Mouse (Mus musculus): ENCODE data around the gene Fkbp7.
"Not testable (repeated sequence)": the region's sequence is repeated elsewhere in the genome, so short reads cannot be mapped to it uniquely, and the experiment has no call there.

Gene Fkbp7

DNA sequence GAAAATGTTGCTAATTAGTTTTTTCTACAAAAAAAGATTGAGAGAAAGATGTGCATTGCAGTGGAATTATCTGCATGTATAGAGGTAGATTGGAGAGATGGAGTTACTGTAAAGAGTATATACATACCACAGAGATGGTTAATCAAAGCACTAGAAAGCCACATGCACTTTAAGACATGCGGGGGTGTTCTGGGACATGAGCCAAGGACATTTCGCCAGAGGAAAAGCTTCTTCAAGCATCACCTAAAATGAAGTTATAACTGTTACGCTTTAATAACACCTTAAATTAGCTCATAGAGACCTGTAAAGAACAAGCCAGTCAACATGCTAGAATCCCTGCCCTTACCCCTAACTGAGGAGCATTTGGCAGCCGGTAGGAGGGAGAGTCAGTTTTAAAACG is 5.7 kb downstream of the Fkbp7 start:
- DNase-seq (ENCODE audit: low spot score), result no peak

DNA sequence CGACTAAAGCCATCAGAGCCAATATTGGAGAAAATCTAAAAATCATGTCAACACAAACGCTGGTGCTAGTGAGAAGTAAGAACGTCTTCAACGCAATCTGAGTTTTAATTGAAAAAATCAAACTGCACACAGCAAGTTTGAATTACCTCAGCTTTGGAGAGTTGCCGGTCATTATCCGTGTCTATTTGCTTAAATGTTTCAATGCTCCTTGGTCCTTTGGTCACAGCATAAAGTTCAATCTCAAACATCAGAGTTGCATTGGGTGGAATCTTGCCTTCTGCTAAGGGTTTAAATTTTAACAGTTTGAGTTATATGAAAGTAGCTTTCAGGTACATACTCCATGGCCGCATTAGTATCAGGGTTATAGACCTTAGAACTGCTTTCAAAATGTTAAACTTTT is 7.4 kb downstream of the Fkbp7 start:
- no peak for DNase-seq (ENCODE audit: low spot score)

DNA sequence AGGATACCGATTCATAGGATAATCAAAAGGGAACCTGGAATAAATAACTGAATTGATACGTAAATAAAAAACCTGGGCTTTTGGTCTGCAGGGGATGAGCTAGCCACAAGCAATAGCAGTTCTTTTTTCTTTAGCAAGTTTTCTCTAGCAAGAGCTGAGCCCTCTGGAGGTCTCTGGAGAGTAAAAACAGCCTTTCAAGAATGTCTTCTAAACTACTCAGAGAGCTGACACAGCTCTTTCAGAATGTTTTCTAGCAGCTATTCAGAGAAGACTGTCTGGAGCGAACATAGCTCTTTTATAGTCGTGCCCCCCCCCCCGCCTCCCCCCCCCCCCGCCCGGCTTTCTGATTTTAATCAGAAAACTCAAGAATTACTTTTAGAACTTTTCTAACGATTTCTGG is 13.5 kb downstream of the Fkbp7 start:
- DNase-seq (ENCODE audit: low spot score), result no peak

DNA sequence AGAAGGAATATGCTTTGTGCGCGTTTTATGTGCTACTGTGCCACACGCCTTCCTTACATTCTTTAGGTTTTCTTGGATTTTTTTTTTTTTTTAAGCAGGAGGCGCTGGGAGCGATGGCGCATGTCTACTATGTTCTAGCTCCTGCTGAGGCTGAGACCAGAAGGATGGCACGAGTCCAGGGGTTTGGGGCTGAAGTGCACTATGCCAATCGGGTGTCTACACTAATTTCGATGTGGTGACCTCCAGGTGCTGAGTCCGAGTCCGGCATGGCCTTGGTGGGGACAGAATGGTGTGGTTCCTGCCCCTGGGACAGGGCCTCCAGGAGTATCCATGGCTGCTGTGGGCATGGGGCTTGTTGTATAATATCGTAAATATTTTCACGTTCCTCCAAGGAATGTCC is 14.4 kb downstream of the Fkbp7 start:
- no peak for DNase-seq (ENCODE audit: low spot score)

DNA sequence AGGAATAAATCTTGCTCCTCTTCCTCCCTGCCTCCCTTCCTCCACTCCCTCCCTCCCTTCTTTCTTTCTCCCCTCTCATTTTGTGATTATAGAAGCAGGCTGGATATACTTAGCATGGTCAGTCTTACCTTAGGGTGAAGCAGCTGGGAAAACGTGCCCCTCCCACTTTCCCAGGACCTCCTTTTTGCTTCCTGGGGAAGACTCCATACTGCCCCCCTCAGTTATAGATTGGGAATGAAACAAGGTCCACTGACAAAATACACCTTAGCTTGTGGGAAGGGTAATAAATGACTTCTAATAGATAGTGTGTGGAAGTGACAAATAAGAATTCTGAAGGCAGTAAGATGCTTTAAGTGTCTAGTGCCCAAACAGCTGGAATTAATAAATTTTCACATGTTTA is 16.9 kb downstream of the Fkbp7 start:
- peak; percentile 44 for DNase-seq (ENCODE audit: low spot score)

DNA sequence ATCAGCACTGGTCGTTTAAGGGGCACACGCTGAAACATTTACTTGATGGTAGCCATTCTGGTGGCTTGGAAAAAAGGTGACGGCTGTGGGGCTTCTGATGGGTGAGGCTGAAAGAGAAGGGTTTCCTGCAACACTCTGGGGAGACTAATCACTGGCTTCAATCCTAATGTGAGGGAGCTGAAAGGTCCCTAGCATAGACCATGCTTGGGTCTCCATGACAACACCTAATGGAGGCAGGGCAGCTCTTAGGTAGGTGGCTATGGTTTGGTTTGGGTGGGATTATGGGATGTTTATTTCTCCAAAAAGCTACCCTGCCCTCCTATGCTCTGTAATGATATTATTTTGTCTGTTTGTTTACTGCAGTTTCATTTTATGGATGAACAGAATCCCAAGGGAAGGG is 17.5 kb downstream of the Fkbp7 start:
- DNase-seq (ENCODE audit: low spot score), result no peak

DNA sequence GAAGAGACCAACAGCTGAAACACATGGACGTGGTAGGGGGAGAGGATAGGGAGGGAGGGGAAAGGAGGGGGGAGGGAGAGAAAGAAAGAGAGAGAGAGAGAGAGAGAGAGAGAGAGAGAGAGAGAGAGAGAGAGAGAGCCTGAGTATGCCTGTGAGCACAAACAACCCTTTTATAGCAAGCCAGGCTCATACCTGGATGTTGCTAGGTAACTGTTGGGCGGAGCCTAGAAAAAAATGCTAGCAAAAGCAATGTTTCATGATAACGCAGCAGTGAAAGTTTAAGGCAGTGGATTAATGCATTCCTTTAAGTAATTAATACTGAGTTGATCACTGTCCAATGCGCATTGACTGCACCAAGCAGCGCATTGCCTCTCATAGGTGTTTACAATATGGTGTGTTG is 18.3 kb downstream of the Fkbp7 start:
- no peak for DNase-seq (ENCODE audit: low spot score)

DNA sequence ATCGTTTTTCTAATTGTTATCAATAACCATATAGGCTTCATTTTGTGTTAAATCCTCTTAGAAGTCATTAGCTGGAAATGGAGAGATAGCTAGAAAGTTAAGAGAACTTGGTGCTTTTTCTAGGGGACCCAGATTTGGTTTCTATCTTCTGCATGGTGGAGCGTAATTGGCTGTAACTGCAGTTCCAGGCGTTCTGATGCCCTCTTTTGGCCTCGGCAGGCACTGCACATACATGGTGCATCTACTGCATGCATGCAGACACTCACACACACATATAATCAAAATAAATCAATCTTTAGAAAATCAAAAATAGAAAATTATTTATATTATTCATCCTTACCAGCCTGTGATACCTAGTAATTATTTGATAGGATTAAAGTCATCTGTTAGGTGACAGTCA is 19.8 kb downstream of the Fkbp7 start:
- no peak for DNase-seq (ENCODE audit: low spot score)

DNA sequence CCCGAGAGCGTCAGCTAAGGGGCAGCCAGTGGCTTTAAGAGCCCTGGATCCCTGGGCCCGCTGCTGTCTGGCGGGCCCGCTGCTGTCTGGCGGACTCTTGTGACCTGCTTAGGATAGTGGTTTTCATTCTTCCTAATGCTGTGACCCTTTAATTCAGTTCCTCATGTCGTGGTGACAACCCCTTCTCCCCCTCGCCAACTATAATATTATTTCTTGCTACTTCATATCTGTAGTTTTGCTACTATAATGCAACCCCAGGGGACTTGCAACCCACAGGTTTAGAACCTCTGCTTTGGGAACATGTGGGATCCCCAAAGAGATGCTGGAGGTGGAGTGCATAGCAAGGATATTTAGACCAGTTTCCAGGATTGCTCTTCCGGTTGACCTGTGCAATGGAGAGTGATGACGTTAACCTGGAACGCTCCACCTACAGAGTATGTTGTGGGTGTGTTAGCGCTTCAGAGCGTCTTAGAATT is 24.2 kb downstream of the Fkbp7 start:
- DNase-seq (ENCODE audit: low spot score), result peak; percentile 63

DNA sequence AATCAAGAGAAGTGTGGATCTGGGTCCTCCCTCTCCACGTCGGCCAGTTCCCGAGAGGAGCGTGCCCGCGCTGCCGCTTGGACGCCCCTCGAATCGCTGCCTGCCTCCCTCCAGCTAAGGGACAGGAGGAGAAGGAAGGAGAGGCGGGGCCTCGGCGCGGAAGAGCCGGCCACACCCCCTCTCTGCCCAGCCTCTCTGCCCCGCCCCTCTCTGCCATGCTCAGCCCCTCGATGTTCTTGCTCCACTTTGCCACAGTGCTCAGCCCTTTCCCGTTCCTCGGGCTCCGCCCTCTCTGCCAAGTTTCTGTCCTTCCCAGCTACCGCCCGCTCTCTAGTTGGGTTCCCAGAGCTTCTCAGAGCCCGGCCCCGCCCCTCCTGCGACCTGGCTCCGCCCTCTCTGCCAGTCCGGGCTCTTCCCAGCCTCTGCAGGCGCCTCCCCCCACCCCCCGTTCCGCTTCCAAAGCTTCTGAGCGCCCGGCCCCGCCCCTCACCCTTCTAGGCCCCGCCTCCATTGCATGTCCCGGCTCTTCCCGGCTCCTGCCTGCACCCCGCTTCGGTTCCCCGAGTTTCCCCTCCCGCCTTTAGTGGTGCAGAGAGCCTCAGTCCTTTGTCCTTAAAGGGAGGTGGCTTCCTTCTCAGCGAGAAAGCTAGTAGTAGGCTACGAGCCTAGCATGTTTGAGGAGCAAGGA is 24.9 kb downstream of the Fkbp7 start, which contains the start of the genes Prkra and Pjvk:
TSS of gene Prkra (minus strand) at position 133 of the 688 bp plus-strand sequence.
TSS of gene Pjvk (plus strand) at position 594 of the 688 bp plus-strand sequence.
- DNase-seq (ENCODE audit: low spot score), result peak; percentile 99

DNA sequence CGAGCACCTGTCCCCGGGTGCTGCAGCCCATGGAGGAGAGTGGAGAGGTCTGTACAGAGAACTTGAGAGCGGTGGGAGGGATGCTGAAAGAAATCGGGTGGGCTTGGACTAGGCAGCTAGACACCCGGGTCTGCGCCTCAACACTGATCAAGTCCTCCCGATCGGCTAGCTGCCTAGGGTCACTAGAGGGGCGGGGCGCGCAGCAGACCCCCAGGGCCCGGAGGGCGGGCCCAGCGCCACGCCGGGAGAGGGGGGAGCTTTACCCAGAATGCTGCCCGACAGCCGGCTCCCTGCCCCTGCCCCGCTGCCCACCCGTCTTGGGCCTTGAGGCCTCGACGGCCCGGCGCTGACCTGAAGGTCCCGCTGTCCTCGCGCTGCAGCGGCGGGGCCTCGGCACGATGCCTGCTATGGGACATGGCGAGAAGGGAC is 25.5 kb downstream of the Fkbp7 start:
- DNase-seq (ENCODE audit: low spot score), result peak; percentile 78

DNA sequence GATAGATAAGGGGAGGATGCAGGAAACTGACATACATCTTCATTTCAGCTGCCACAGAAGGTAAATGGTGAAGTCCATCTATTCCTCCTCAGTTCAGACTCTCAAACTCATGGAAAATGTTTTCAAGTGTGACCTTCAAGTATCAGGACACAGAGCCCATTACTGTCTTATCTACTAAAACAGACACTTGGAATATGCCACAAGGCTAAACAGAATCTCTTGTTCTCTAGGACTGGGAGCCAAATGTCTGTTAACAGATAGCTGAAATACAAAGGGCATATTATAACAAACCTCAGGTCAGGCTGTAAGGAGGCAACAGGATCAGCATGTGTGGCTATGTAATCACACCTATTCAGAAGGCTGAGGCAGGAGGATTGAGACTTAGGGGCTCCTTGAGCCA is 29.1 kb downstream of the Fkbp7 start:
- no peak for DNase-seq (ENCODE audit: low spot score)

DNA sequence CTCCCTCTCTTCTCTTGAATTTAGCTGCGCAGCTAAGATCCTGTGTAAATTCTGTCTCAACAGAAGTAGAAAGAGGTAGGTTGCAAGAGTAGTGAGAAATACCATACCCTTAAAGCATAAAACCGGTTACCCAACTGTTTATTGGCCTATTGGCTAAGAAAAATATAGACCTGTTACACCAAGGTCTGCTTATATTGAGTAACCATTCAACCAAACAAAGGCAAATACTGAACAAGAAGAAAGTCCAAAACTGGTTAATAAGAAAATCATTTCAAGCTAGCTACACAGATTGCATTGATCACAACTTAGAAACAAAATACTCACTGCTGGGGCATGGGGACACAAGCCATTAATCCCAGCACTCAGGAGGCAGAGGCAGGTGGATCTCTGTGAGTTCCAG is 33.3 kb downstream of the Fkbp7 start:
- no peak for DNase-seq (ENCODE audit: low spot score)

DNA sequence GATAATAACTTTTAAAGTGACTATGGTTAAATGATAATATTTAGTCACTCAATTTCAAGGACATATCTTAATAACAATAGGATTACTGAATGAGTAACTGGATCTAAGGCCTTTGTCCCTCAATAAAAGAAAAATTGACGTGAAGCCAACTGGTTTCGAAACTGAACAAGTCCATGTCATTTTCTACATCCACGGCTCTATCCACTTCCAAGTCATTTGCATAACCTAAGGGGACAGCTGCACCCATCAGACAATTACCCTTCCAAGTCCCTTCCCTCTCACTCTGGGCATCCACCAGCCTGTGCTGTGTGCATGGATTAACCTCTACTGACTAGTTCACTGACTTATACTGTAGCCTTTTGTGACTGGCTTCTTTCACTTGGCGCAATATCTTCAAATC is 41.3 kb downstream of the Fkbp7 start:
- DNase-seq (ENCODE audit: low spot score), result no peak

DNA sequence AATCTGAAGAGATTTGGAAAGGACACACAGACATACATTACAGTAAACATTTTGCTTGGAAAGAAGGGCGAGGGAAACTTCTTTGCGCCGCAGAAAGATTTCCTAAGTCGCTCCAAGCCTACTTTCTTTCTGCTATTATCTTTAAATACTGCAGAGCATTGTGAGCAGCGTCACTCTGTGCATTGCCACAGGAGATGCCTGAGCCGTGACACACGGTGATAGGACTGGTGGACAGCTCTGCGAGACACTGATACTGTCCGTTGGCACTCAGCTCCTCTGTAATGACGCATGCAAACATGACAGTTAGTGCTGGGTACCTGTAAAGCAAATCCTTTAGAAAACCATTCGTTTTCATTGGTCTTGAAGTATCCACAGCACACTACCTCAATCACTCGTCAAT is 42.6 kb downstream of the Fkbp7 start:
- no peak for DNase-seq (ENCODE audit: low spot score)

DNA sequence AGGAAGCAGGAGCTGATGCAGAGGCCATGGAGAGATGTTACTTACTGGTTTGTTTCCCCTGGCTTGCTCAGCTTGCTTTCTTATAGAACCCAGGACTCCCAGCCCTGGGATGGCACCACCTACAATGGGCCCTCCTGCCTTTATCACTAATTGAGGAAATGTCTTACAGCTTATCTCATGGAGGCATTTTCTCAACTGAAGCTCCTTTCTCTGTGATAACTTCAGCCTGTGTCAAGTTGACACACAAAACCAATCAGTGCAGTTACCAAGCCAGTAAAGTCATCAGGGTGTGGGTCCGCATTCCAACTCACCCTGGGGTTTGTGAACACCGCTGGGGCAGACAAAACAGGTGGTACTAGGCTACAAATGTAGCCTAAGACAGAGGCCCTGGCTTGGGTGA is 50.6 kb downstream of the Fkbp7 start:
- DNase-seq (ENCODE audit: low spot score), result not testable (repeated sequence)

DNA sequence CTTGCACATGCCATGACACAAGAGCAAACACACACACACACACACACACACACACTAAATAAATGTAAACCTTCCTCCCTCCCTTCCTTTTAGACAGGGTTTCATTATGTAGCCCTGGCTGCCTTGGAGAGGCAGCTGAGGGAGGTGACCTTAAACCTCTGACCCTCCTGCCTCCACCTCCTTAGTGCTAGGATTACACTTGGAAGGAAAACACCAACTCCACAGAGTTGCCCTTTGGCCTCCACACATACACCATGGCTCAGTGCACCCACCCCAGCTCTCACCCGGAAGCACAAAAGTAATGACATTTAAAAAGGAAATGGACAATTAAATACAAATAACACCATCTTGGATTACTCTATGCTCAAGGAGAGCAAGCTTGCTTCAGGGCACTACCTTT is 51.2 kb downstream of the Fkbp7 start:
- no peak for DNase-seq (ENCODE audit: low spot score)

DNA sequence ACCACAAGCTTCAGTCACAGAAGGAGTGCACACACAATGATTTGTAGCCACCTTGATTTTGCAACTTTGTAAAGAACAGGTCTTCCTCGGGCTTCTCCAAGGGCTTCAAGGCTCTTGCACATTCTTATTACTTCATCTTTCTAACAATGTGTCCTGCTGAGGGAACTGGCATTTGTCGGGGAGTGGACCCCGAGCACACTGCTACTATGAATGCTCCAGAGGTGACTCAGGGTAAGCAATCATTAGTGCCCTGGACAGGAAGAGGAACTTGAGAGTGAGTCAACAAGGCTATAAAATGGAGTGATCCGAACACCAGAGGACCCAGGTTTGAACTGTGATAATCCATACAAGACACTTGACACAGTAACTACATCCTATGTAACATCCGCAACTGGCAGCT is 52.7 kb downstream of the Fkbp7 start:
- DNase-seq (ENCODE audit: low spot score), result no peak

DNA sequence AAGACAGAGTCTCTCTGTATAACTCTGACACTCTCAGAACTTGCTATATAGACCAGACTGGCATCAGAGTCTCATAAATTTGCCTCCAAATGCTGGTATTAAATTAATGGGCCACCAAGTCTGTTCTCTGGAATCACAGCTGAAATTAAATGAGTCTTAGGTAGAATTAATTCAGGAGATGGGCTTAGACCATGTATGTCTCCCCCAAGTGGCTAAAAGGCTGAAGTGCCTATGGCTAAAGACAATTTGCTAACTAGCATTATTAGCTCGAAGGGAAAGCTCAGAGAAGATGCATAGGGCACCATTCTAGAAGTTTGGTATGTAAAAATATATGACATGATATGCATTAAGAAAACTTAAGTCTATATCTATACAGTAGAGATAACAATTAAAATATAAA is 54.8 kb downstream of the Fkbp7 start:
- DNase-seq (ENCODE audit: low spot score), result peak; percentile 87

All from retina, embryonic 14.5 days (tissue).